Mouse (Mus musculus): ENCODE measurements around the gene Gng7. TPM values are rescaled to one million over a fixed set of nuclear protein-coding genes. Genes with fewer than 3 reads are reported as not detected.
A peak's percentile ranks its signal among the peaks of the same experiment; 100 is the strongest.

The Gng7 gene
- polyA plus RNA-seq, 1 experiment: 152 TPM

GRCm38 (mm10) chr10:80989446-80989845, 25.3 kb downstream of the Gng7 start:
- TF ChIP-seq CTCF (IDR thresholded peaks at IDR 0.05; ENCODE audit: extremely low read depth, insufficient read depth, low read length) (no peak), POLR2A (IDR thresholded peaks at IDR 0.05; ENCODE audit: extremely low read depth, insufficient read depth, low read length) (no peak)
- Histone ChIP-seq H3K27ac (ENCODE audit: insufficient read depth, low read length) (no peak overlapping the region), H3K4me3 (ENCODE audit: insufficient read depth, low read length) (no peak overlapping the region), H3K4me1 (ENCODE audit: control insufficient read depth, insufficient read depth, low read length) (peaks cover 4% of the 10 kb centered on the region)

DNA sequence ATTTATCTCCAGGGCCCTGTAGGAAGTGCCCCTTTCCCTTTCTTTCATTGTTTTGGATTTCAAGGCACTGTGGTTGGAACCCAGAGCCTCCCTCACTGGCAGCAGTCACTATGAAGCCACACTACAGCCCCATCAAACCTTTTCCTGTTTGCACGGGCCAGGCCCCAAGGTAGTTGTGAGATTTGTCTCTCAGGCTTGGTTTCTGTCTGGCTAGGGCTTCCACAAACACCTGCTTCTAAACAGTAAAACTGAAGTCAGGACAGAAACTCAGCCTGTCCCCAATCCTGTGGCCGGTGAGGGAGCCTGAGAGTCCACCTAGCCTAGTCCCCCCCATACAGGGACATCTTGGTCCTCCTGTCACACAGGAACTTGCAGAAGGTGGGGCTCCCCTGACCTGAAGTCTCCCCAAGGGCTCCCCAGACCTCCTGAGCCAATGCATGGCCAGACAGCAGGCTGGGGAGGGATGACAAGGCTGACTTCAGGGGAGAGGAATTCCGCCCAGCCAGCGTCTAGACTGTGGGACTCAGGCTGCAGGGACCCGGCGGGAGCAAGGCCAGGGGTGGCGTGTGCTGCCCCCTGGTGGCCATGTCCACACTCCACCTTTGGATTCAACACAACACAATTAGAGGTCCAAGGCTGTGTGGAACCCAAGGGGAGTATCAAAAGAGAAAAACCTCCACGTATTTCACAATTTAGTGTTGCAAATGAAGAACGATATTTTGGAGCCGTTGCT, 26.9 kb downstream of the Gng7 start:
- TF ChIP-seq CTCF (IDR thresholded peaks at IDR 0.05; ENCODE audit: extremely low read depth, insufficient read depth, low read length): peak; percentile 90
- no peak for TF ChIP-seq POLR2A (IDR thresholded peaks at IDR 0.05; ENCODE audit: extremely low read depth, insufficient read depth, low read length)
- Histone ChIP-seq H3K4me3 (ENCODE audit: insufficient read depth, low read length) (no peak overlapping the region), H3K4me1 (ENCODE audit: control insufficient read depth, insufficient read depth, low read length) (no peaks in the 10 kb centered on the region; the same call in 1 of the 2 replicates), H3K27ac (ENCODE audit: insufficient read depth, low read length) (no peak overlapping the region)

DNA sequence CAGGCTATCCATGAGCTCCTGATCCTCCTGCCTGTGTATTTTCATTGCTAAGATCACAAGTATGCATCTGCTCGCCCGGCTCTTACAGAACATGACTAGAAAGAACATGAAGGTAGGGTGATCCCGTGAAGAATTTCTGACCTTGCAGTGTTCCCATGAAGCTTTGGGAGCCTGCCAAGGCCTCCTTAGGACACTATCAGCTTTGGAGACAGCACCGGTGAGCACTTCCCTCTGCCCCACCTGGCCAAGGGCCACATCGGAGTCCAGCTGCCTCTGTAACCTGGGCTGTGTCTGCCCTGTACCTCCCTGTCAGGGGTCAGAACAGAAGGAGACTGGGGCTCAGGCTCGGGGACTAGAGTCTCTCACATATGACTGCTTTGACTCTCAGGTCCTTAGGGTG, 28.0 kb downstream of the Gng7 start:
- no peaks in the 10 kb centered on the region; the same call in 1 of the 2 replicates for H3K4me1 ChIP-seq (ENCODE audit: control insufficient read depth, insufficient read depth, low read length)
- no peak overlapping the region for H3K4me3 ChIP-seq (ENCODE audit: insufficient read depth, low read length)
- H3K27ac ChIP-seq (ENCODE audit: insufficient read depth, low read length): no peak overlapping the region
- TF ChIP-seq CTCF (IDR thresholded peaks at IDR 0.05; ENCODE audit: extremely low read depth, insufficient read depth, low read length) (no peak), POLR2A (IDR thresholded peaks at IDR 0.05; ENCODE audit: extremely low read depth, insufficient read depth, low read length) (no peak)

DNA sequence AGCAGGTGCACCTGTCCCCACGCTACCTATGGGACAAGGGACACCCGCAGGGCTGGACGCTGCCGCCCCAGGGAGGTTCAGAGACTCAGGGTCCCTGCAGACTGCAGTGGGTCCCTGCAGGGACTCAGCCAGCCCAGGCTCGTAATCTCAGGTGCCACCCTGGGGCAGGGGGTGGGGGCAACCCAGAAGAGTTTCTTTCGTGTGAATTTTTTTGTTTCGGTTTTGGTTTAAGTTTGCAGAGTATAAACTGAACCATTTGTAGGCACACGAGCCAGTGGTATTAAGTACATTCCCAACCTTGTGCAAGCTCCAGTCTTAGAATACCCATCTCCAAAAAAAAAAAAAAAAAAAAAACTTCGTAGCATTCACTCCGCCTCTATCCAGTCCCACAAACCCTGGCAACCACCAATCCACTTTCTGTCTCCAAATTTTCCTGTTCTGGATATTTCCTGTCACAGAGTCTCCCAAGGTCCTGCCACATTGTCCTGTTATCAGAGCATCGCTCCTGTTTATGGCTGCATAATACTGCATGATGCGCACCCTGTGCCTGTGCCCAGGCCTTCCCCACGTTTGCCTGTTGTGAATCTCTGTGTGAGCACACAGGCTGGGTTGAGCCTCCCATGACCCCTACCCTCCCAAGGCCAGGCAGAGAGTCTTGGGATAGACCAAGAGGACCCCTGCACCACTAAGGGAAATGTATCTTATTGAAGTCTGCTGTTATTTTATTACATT, 28.6 kb downstream of the Gng7 start:
- TF ChIP-seq CTCF (IDR thresholded peaks at IDR 0.05; ENCODE audit: extremely low read depth, insufficient read depth, low read length) (no peak), POLR2A (IDR thresholded peaks at IDR 0.05; ENCODE audit: extremely low read depth, insufficient read depth, low read length) (no peak)
- peak overlapping the region; percentile 41 for H3K4me3 ChIP-seq (ENCODE audit: insufficient read depth, low read length)
- no peaks in the 10 kb centered on the region; the same call in 1 of the 2 replicates for H3K4me1 ChIP-seq (ENCODE audit: control insufficient read depth, insufficient read depth, low read length)
- H3K27ac ChIP-seq (ENCODE audit: insufficient read depth, low read length): no peak overlapping the region

DNA sequence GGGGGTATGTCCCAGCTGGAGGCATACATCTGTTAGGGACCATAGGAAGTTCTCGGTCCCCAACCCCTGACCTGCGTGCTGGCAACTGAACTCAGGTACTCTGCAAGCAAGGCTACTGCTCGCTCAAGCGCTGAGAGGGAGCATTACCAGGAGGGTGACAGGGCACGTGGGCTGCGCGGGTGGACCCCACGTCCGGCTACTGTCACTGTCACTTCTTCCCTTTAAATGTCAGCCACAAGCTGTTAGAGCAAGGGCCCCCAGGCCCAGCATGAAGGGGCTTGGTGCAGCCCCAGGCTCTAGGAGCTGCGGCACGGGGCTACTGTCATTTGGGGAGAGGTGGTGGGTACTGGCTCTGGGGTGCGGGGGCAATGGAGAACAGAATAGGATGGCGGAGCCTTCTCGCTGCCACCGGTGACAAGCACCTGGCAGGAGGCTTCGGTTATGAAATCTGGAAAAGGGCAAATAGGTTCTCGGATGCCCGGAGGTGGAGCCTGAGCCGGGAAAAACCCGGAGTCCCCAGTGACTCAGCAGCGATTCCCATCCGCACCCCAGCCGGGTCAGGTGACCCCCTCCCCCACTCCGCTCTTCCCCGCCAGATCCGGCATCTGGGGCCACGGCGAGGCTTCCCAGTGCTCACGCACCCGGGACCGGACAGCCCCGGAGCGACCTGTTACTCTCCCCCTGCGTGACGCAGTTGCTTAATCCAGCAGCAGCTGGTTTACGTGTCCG, 29.3 kb downstream of the Gng7 start:
- TF ChIP-seq CTCF (IDR thresholded peaks at IDR 0.05; ENCODE audit: extremely low read depth, insufficient read depth, low read length) (no peak), POLR2A (IDR thresholded peaks at IDR 0.05; ENCODE audit: extremely low read depth, insufficient read depth, low read length) (no peak)
- peak overlapping the region; percentile 41 for H3K4me3 ChIP-seq (ENCODE audit: insufficient read depth, low read length)
- no peaks in the 10 kb centered on the region; the same call in 1 of the 2 replicates for H3K4me1 ChIP-seq (ENCODE audit: control insufficient read depth, insufficient read depth, low read length)
- no peak overlapping the region for H3K27ac ChIP-seq (ENCODE audit: insufficient read depth, low read length)

GRCm38 (mm10) chr10:80984223-80984622, 30.5 kb downstream of the Gng7 start:
- H3K27ac ChIP-seq (ENCODE audit: insufficient read depth, low read length): no peak overlapping the region
- no peaks in the 10 kb centered on the region; the same call in 1 of the 2 replicates for H3K4me1 ChIP-seq (ENCODE audit: control insufficient read depth, insufficient read depth, low read length)
- TF ChIP-seq CTCF (IDR thresholded peaks at IDR 0.05; ENCODE audit: extremely low read depth, insufficient read depth, low read length) (no peak), POLR2A (IDR thresholded peaks at IDR 0.05; ENCODE audit: extremely low read depth, insufficient read depth, low read length) (no peak)
- H3K4me3 ChIP-seq (ENCODE audit: insufficient read depth, low read length): no peak overlapping the region

DNA sequence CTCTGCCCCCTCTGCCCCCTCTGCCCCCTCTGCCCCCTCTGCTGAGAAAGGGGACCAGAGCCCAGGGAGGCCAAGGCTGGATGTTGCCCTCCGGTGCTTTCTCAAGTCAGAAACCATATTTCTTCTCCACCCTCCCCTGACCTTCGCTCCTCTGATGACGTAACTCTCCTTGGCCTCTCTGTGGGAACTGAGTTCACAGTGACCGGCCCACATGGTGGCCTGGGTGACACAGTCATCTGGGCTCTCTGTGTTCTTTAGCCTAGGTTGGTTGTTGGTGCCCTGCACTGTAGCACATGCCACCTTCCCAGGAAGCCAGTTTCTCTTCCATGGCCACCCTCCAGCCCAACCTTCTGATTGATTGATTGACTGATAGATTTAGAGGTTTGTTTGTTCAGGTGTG, 32.4 kb downstream of the Gng7 start:
- no peak overlapping the region for H3K27ac ChIP-seq (ENCODE audit: insufficient read depth, low read length)
- H3K4me3 ChIP-seq (ENCODE audit: insufficient read depth, low read length): no peak overlapping the region
- no peaks in the 10 kb centered on the region; the same call in 1 of the 2 replicates for H3K4me1 ChIP-seq (ENCODE audit: control insufficient read depth, insufficient read depth, low read length)
- no peak for TF ChIP-seq CTCF (IDR thresholded peaks at IDR 0.05; ENCODE audit: extremely low read depth, insufficient read depth, low read length)
- no peak for TF ChIP-seq POLR2A (IDR thresholded peaks at IDR 0.05; ENCODE audit: extremely low read depth, insufficient read depth, low read length)

DNA sequence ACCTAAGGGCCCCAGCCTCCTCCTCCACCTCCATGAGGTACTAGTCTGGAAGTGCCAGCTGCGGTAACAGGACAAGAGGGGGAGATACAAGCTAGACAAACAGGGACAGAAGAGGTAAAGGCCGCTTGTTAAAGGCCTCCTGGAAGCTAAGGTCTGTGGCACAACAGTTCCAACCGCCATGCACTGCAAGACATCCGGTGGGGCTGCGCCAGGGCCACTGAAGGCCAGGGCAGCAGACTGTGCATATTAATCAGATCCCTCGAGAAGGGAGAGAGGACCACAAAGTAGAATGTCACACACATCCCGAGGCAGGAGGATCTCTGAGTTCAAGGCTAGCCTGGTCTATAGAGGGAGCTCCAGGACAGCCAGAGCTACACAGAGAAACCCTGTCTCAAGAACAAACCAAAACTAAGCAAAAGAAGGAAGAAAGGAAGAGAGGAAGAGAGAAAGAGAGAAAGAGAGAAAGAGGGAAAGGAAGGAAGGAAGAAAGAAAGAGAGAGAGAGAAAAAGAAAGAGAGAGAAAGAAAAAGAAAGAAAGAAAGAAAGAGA, 33.1 kb downstream of the Gng7 start:
- Histone ChIP-seq H3K4me1 (ENCODE audit: control insufficient read depth, insufficient read depth, low read length) (no peaks in the 10 kb centered on the region; the same call in 1 of the 2 replicates), H3K27ac (ENCODE audit: insufficient read depth, low read length) (no peak overlapping the region), H3K4me3 (ENCODE audit: insufficient read depth, low read length) (no peak overlapping the region)
- TF ChIP-seq POLR2A (IDR thresholded peaks at IDR 0.05; ENCODE audit: extremely low read depth, insufficient read depth, low read length): no peak
- no peak for TF ChIP-seq CTCF (IDR thresholded peaks at IDR 0.05; ENCODE audit: extremely low read depth, insufficient read depth, low read length)

DNA sequence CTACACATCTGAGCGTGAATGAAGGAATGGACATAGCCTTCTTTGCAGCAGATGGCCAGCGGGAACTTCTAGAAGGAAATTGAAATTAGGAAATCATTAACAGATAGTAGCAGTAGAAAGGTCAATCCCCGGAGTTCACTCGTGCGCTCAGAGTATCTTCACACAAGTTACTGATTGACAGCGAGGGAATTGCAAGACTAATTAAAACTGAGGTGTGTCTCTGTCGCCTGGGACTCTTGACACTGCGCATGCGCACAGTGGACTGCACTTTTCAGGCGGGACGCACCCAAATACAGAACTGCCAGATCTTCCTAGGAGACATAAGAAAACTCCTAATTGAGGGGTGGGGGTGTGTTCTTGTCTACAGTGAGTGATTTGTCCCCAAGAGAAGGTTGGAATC, 39.3 kb downstream of the Gng7 start:
- Histone ChIP-seq H3K27ac (ENCODE audit: insufficient read depth, low read length) (no peak overlapping the region), H3K4me3 (ENCODE audit: insufficient read depth, low read length) (no peak overlapping the region), H3K4me1 (ENCODE audit: control insufficient read depth, insufficient read depth, low read length) (no peaks in the 10 kb centered on the region; the same call in none of the 2 replicates)
- TF ChIP-seq POLR2A (IDR thresholded peaks at IDR 0.05; ENCODE audit: extremely low read depth, insufficient read depth, low read length) (no peak), CTCF (IDR thresholded peaks at IDR 0.05; ENCODE audit: extremely low read depth, insufficient read depth, low read length) (no peak)

Measured in cortical plate, adult 2 months (tissue).